Mouse (Mus musculus) heart, adult 9 months (tissue): ENCODE results near the gene Usp49.
"Not testable (repeated sequence)": the region's sequence is repeated elsewhere in the genome, so short reads cannot be mapped to it uniquely, and the experiment has no call there.

Source experiments
- DNase-seq, 2 experiments: peaks; one replicate each; pipeline ENCODE4 v3.0.0; 2022; ENCODE audit warnings: low spot score in 2 of 2

The Usp49 gene

DNA sequence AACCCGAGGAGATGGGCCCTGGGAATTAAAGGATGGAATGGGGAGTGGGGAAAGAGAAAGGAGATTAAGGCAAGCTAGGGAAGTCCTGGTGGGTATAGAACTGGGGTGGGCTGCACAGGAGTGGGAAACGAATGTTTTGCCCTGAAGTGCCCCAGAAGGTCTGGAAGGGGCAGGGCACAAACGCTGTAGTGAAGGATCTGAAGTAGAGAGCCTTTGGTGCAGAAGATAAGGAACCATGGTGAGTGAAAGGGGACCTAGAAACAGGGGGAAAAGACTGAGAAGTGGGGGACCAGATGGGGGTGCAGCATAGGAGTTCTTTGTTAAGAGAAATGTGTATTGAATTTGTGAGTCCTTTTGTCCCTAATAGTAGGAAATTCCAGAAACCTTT, at the start of gene Usp49:
Usp49 (plus strand) TSS at position 13 of the 388 bp plus-strand sequence.
- no peak for DNase-seq

- DNase-seq = no peak
These were observed 49.5 kb upstream of the Usp49 start for GRCm38 (mm10) chr17:47580962-47581361.

DNA sequence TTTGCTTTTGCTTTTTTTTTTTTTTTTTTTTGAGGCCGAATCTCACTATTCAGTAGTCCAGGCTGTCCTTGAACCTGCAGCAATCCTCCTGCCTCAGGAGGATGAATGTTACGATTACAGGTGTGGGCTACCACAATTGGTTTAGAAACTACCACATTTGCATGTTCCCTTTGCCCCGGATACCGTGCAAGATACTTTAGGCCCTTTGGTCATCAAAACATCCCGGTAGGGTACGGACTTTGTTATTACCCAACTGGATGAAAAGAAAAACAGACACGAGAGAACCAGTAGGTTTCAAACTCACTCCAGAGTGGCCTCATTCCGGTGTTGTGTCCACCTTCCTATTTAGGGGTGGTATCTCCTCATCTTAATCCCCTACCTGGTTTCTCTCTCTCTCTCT, 42.0 kb upstream of the Usp49 start:
- no peak for DNase-seq

DNA sequence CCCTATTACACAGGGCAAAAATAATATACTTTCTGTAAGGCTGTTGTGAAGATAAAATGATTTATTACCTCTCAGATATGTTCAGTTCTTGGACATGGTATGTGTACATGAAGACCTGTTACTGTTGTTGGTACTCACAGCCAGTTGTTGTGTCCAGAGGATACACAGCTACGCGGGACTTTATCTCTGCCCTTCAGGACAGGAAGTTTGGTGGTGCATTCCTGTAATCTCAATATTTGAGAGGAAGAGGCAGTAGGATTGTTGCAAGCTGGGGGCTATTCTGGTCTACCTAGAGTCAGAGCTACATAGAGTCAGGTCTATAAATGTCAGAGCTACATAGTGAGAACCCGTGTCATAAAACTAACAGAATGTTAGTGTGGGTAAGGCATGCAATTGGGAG, 39.4 kb upstream of the Usp49 start:
- DNase-seq = no peak

DNA sequence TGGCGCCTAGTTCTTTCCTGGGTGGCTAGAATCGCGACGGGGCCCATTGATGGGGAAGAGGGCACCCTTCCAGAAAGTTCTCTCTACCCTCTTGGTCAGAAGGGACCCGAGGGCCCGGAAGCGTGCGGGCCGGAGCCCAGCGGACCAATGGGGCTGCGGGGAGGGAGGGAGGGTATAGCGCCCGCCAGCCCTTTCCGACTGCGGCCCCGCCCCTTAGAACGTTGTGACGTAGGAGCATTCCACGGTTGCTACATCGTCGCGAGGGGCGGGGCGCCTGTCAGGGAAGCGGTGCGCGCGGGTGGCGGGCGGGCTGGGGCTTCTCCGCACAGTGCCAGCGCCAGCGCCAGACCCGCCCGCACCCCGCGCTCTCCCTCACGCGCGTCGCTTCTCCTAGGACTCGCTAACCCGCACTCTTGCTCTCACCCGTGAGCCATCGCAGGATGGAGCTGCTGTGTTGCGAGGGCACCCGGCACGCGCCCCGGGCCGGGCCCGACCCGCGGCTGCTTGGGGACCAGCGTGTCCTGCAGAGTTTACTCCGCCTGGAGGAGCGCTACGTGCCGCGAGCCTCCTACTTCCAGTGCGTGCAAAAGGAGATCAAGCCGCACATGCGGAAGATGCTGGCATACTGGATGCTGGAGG, 37.2 kb upstream of the Usp49 start:
- DNase-seq = peak; percentile 93

DNA sequence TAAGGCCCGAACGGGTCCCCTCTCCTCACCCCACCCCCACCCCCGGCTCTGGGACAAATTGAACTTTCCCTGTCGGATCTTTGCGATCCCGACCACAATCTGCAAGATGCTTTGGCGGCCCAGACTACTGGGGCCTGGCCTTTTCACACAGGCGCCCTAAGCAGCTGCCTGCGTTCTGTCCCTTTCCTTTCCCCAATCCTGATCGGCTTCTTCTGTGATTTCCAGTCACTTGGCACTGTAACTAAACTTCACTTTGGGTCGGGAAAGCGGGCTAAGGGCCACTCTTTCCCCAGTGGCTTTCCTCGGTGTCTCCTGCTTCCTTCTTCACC, 36.7 kb upstream of the Usp49 start:
- DNase-seq = peak in 1 of 2 experiments; percentile 47

GRCm38 (mm10) chr17:47594183-47594968, 36.1 kb upstream of the Usp49 start:
- DNase-seq = peak; percentile 57 to 62

GRCm38 (mm10) chr17:47594969-47595247, 35.6 kb upstream of the Usp49 start:
- no peak for DNase-seq

GRCm38 (mm10) chr17:47595248-47596161, 35.0 kb upstream of the Usp49 start:
- DNase-seq = peak; percentile 77 to 83

DNA sequence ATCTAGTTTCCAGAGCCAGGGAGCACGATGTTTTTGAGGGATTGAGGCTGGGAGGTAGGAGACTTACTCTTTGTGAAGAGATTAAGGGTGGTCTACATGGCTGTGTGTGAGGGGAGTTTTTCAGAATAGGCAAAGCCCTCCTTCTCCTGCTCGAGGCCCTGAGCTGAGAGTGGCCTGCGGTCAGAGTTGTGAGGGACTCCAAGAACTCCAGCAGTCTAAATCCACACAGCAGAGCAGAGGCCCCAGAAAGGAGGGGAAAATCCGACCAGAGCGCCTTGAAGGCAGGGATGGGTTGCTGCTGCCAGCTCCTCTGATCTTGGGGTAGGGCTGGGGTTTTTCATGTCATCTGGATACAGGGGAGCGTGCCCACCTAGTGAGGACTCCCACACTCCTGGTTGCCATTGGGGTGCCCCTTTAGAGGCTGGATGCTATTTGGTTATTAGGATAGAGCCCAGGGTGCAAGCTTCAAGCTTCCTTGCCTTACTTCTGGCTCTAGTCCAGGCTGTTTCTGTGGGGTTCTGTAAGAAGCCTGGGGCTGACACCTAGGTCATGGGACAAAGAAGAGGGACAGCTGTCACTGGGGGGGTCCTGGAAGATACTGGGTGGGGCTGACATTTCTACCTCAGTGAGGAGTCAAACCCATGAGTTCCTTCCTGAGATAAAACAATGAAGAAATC, 34.2 kb upstream of the Usp49 start:
- DNase-seq = peak in 1 of 2 experiments; percentile 19

- DNase-seq = no peak
These were observed 33.7 kb upstream of the Usp49 start for GRCm38 (mm10) chr17:47596839-47597164.

- no peak for DNase-seq
These were observed 33.2 kb upstream of the Usp49 start for GRCm38 (mm10) chr17:47597261-47597660.

GRCm38 (mm10) chr17:47597838-47598579, 32.5 kb upstream of the Usp49 start:
- peak in 1 of 2 experiments; percentile 36 for DNase-seq

DNA sequence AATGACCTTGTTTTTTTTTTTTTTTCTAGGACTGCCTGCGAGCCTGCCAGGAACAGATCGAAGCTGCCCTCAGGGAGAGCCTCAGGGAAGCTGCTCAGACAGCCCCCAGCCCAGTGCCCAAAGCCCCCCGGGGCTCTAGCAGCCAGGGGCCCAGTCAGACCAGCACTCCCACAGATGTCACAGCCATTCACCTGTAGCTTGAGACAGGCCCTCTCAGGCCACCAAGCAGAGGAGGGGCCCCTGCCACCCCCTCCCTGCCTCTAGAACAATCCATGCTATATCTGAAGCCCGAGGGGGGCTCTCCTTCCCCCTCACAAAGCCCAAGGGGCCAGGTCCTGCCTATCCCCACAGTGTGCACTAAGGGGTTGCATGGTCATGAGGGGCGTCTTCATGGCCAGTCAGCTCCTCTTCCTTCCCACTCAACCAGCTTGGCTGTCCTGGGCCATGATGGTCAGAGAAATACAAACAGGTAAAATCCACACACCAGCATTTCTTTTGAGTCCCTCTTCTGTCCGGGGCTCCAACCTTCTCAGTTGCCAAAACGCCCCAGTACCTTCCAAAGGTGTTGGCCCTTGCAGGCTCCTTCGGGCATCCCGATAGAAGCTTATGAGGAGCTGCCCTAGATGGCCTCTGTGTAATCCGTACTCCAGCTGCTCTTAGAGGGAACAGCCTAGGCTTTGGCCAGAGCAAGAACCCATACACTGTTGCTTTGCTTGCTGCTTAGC, 31.7 kb upstream of the Usp49 start:
- not testable (repeated sequence) for DNase-seq

DNA sequence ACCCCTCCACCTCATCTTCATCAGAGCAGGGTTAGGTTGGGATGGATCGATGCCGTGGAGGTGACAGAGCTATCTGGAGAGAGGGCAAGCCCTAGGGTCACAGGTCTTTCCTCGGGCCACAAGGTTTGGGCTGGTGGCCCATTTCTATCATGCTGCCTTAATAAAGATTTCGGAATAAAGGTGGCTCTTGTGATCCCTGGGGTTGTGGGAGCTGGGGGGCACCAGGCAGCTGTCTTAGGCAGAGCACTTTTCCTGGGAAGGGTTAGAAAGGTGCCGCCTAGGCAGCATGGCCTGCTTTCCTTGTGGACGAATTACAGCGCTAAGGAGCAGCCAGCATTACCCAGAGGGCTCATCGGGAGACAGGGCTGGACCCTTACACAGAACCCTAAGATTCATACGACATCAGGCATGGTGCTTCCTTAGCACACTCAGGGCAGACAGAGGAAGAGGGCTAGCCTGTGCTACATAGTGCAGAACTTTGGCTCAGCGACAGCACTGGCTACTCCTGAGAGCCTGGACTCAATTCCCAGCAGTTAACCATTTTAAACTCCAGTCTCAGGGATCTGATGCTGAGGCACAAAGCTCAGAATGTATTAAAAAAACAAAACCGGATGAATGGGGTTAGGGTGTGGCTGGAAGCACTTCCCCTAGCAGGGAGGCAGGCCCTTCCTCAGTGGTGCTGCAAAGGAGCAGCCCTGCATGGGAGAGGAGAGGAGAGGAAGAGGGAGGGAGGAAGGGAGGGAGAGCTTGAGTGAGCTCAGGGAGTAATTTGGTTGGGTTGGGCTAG, 30.8 kb upstream of the Usp49 start:
- peak; percentile 42 to 65 for DNase-seq

GRCm38 (mm10) chr17:47600601-47601388, 29.7 kb upstream of the Usp49 start:
- DNase-seq = no peak

DNA sequence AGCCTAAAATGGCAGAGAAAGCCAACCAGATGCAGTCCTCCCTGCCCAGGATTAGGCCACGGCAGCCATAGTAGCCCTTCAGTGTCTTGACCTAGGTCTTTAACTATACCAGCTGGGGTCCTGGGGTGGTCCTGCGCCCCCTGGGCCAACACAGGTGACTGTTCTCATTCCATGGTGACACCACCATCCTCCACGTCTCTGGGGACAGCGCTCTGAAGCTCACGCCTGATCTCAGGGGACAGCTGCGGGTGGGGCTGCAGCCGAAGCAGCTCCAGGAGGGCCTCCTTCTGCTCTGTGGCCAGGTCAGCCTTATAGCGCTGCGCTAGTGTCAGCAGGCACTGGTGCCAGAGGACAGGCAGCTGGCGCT, 29.1 kb upstream of the Usp49 start:
- no peak for DNase-seq

DNA sequence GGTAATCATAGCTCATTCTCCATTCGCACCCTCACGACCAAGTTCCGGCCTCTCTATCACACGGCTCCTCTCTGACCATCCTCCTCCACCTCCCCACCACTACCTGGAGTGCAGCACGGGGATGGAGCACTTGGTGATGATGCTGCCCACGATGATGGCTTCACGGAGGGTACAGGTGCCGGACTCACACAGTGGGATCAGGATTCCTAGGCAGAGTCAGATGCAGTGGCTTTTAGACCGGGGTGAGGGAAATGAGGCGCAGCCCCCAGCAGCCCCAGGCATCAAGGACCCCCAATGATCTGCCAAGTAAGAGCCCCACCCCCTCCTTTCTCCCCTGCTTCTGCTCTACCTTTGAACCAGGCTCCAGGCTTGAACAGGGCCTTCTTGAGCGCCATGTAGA, 28.2 kb upstream of the Usp49 start:
- DNase-seq = no peak

DNA sequence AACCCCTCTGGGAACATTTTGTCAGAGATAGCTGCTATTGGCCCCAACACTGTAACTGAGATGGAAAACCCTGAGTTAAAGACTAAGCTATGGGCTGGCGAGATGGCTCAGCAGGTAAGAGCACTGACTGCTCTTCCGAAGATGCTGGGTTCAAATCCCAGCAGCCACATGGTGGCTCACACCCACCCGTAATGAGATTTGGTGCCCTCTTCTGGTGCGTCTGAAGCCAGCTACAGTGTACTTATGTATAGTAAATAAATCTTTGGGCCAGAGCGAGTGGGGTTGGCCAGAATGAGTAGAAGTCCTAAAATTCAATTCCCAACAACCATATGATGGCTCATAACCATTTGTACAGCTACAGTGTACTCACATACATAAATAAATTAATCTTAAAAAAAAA, 24.3 kb upstream of the Usp49 start:
- DNase-seq = no peak
